Mouse (Mus musculus): ENCODE measurements around the gene Nrgn.

- TF ChIP-seq TAL1 (IDR thresholded peaks at IDR 0.05; ENCODE audit: low read length) (no peak), GATA1 (IDR thresholded peaks at IDR 0.05; ENCODE audit: low read length) (no peak)
Observed at GRCm38 (mm10) chr9:37545166-37545610, 7.5 kb downstream of the Nrgn start.
